Comparison of ENCODE assay signal across 7 mouse cellular contexts in the genomic region with DNA sequence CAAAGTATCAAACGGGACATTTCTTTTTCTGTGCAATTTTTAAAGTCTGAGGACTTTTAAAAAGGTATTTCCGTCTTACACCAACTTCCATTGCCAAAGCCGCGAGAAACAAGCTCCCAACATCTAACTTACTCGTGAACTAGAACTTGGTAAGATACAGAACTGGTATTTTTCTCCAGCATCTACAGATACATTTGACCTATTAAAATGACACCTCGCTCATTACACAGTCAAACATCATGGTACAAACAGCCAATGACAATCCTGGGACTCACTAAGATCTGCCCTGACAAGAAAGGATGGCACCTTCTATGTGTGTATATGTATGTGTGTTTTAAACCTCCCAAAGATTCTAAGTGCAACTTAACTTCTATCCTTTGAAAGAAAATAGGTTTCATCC. TPM values are rescaled to one million over a fixed set of nuclear protein-coding genes. Genes with fewer than 3 reads are reported as not detected.
DNase-seq lines count a peak whose midpoint lies in the region; ATAC-seq and TF ChIP-seq lines count a peak whose summit lies in the region.

No protein-coding gene starts in this region.

- in situ Hi-C loops in ES-E14 (cut with MboI; ENCODE audit: low sequenced_read_pairs in 2 of 2, unreplicated experiment in 2 of 2) = no loop called here

- WGBS in intestine, embryonic 16.5 days = 3% methylated on average over 6 of the region's 6 CpGs

- H3K4me1 ChIP-seq in ES-E14 (ENCODE audit: control insufficient read depth in 2 of 2, insufficient read depth in 2 of 2, low read length in 2 of 2, poor library complexity in 1 of 2) = peaks cover 0 to 6% of the 10 kb centered on the region in 2 experiments; a peak in 3 of 4 replicates
- H3K4me1 ChIP-seq in intestine, embryonic 16.5 days (ENCODE audit: control insufficient read depth, insufficient read depth, low read length) = peaks cover 9% of the 10 kb centered on the region

- H3K4me3 ChIP-seq in ES-E14 (ENCODE audit: insufficient read depth in 1 of 2, low read depth in 1 of 2, low read length in 2 of 2, poor library complexity in 1 of 2, severe bottlenecking in 1 of 2) = peak overlapping the region; percentile 40 to 99
- H3K4me3 ChIP-seq in intestine, embryonic 16.5 days (ENCODE audit: low read length) = peak overlapping the region; percentile 98

- H3K4me2 ChIP-seq in intestine, embryonic 16.5 days (ENCODE audit: low read depth, low read length) = peak overlapping the region; percentile 56

- peak; percentile 43 for ATAC-seq in erythroblast, adult 5-6 weeks (replicated peaks; ENCODE audit: low FRiP score, poor library complexity, severe bottlenecking)
- no peak for ATAC-seq in intestine, embryonic 16.5 days

- no peaks in the 10 kb centered on the region for H3K36me3 ChIP-seq in ES-E14 (ENCODE audit: control insufficient read depth, insufficient read depth, low read length, poor library complexity, severe bottlenecking)
- no peaks in the 10 kb centered on the region for H3K36me3 ChIP-seq in intestine, embryonic 16.5 days (ENCODE audit: control insufficient read depth, insufficient read depth, low read length)

- no peak overlapping the region for H3K27ac ChIP-seq in ES-E14 (ENCODE audit: insufficient read depth, low read depth, low read length, poor library complexity, severe bottlenecking)
- peak overlapping the region; percentile 35; the same call in 1 of the 2 replicates for H3K27ac ChIP-seq in intestine, embryonic 16.5 days (ENCODE audit: low read length)

- no peaks in the 10 kb centered on the region for H3K9me3 ChIP-seq in ES-E14 (ENCODE audit: control insufficient read depth, insufficient read depth, low read depth, low read length)
- H3K9me3 ChIP-seq in intestine, embryonic 16.5 days (ENCODE audit: control insufficient read depth, low read length) = no peaks in the 10 kb centered on the region

- no peaks in the 10 kb centered on the region for H3K27me3 ChIP-seq in intestine, embryonic 16.5 days (replicated peaks; ENCODE audit: control insufficient read depth, insufficient read depth, low read length)

- DNase-seq in CD4-positive helper T cell, adult 2 months (ENCODE audit: low read depth, low spot score) = peak; percentile 73
- DNase-seq in ES-E14 (ENCODE audit: low read depth, low spot score) = no peak
- peak; percentile 26 to 31 for DNase-seq in natural killer cell, adult 2 months (ENCODE audit: low spot score in 2 of 2)
- DNase-seq in frontal cortex, adult 2 months (ENCODE audit: extremely low spot score in 1 of 2, low spot score in 1 of 2) = no peak
- DNase-seq in kidney, adult 18-20 months = no peak

- no peak overlapping the region for H3K9ac ChIP-seq in ES-E14 (ENCODE audit: insufficient read depth, low read depth, low read length, poor library complexity, severe bottlenecking)
- peak overlapping the region; percentile 67 for H3K9ac ChIP-seq in intestine, embryonic 16.5 days (ENCODE audit: low read depth, low read length)

TF ChIP-seq in ES-E14, 5 proteins besides CTCF, POLR2A, EP300 and RAD21:
- TF ChIP-seq HCFC1 (IDR thresholded peaks at IDR 0.05; ENCODE audit: borderline replicate concordance, insufficient read depth, low read length) (no peak), MAFK (IDR thresholded peaks at IDR 0.05; ENCODE audit: insufficient read depth, low read depth, low read length) (no peak), ZC3H11A (IDR thresholded peaks at IDR 0.05; ENCODE audit: borderline replicate concordance, low read depth, low read length) (no peak), ZNF384 (IDR thresholded peaks at IDR 0.05; ENCODE audit: low read depth, low read length) (no peak), CHD2 (IDR thresholded peaks at IDR 0.05; ENCODE audit: low read depth, low read length) (no peak)

RNA-seq across cellular contexts. Expression of gene Nipbl, which starts 1.5 kb away (rescaled TPM):
- 33.6 and 35.1 TPM in 2 replicates for total RNA-seq in ES-E14 (2012; rRNA removed)
- 40.3 and 41.7 TPM in 2 replicates for total RNA-seq in erythroblast, adult 5-6 weeks (2015; ENCODE audit: low replicate concordance)
- total RNA-seq in erythroblast, adult 5-6 weeks (2017; ENCODE audit: low replicate concordance) = 49.8 and 56.5 TPM in 2 replicates
- polyA plus RNA-seq in intestine, embryonic 16.5 days (2015; fragmentation: Nextera tagmentation; extraction: Ambion mirVana) = 11.2 and 12.5 TPM in 2 replicates
- 11.9 and 12.7 TPM in 2 replicates for polyA plus RNA-seq in frontal cortex, adult 2 months (2012; rRNA removed)

Comparison
In these comparisons a context has a peak if more than half of its experiments do, and no peak if none do; other contexts are left out.
1. DNase-seq: peak in CD4-positive helper T cell, adult 2 months (single experiment) and natural killer cell, adult 2 months (2 of 2); none in ES-E14 (single experiment), frontal cortex, adult 2 months (0 of 2) and kidney, adult 18-20 months (single experiment).